Mouse (Mus musculus) lung, embryonic 14.5 days (tissue): ENCODE measurements at regions not wholly inside any gene's neighbourhood (a gene's known extent, or its start where the extent isn't known, plus 50 kb on each side); places are given as distances from the start of the nearest gene placed in this dataset.

ENCODE experiments used
- ATAC-seq: fragments of 200-750 bp; cut with Nextera tagmentation; 2 replicates; pipeline ENCODE4 v1.8.0; 2017; ENCODE audit warnings: mild to moderate bottlenecking, moderate TSS enrichment, moderate library complexity; ENCODE audit not compliant: insufficient read depth
- DNase-seq: peaks from one replicate; pipeline ENCODE4 v3.0.0-alpha.2; 2015
- H3K27ac ChIP-seq: fragments of 300-500 bp; sonication (generic); 2 replicates; pipeline ENCODE4 v1.5.1; 2014; ENCODE audit warnings: low read depth, mild to moderate bottlenecking, moderate library complexity
- H3K27me3 ChIP-seq: fragments of 300-500 bp; sonication (generic); 2 replicates; pipeline ENCODE4 v1.6.1; 2014; ENCODE audit warnings: low read length, control low read depth; ENCODE audit not compliant: insufficient read depth
- H3K36me3 ChIP-seq: fragments of 300-500 bp; sonication (generic); 2 replicates; pipeline ENCODE4 v1.6.1; 2014; ENCODE audit warnings: control low read depth; ENCODE audit not compliant: insufficient read depth
- H3K4me1 ChIP-seq: fragments of 300-500 bp; sonication (generic); 2 replicates; pipeline ENCODE4 v1.6.1; 2014; ENCODE audit warnings: antibody characterized with exemption, control low read depth; ENCODE audit not compliant: insufficient read depth
- H3K4me2 ChIP-seq: fragments of 300-500 bp; sonication (generic); 2 replicates; pipeline ENCODE4 v1.6.1; 2014; ENCODE audit warnings: mild to moderate bottlenecking
- H3K4me3 ChIP-seq: fragments of 300-500 bp; sonication (generic); 2 replicates; pipeline ENCODE4 v1.5.1; 2014; ENCODE audit warnings: low read depth, low read length
- H3K9ac ChIP-seq: fragments of 300-500 bp; sonication (generic); 2 replicates; pipeline ENCODE4 v1.6.1; 2014
- H3K9me3 ChIP-seq: fragments of 300-500 bp; sonication (generic); 2 replicates; pipeline ENCODE4 v1.6.1; 2016; ENCODE audit warnings: low read depth, low read length, control low read depth
- CTCF ChIP-seq: IDR thresholded peaks from 2 replicates; pipeline ENCODE4 v1.5.1; 2016; ENCODE audit warnings: antibody characterized with exemption, low read depth
- WGBS: fragments of 180-500 bp; shearing (Covaris S2); extraction: QIAGEN DNeasy Blood & Tissue Kit; methylation state at CpG from one replicate; pipeline ENCODE4 v1.1.7; 2014; 5-methylcytosine and 5-hydroxymethylcytosine counted together

- H3K36me3 ChIP-seq = no peaks in the 10 kb centered on the region
- ATAC-seq = no peak
- WGBS = 64% methylated on average over 4 of the region's 4 CpGs
- H3K4me2 ChIP-seq = no peak overlapping the region
- H3K9me3 ChIP-seq = no peaks in the 10 kb centered on the region
- DNase-seq = no peak
- H3K27me3 ChIP-seq = no peaks in the 10 kb centered on the region
- TF ChIP-seq CTCF = no peak
- H3K4me1 ChIP-seq = no peaks in the 10 kb centered on the region
- H3K27ac ChIP-seq = no peak overlapping the region
- H3K9ac ChIP-seq = no peak overlapping the region
- no peak overlapping the region for H3K4me3 ChIP-seq
Observed at GRCm38 (mm10) chr11:41158761-41159596, 403.9 kb upstream of the Ccng1 start.

- 95% methylated on average over 11 of the region's 11 CpGs for WGBS
- TF ChIP-seq CTCF = no peak
- no peaks in the 10 kb centered on the region for H3K4me1 ChIP-seq
Observed at GRCm38 (mm10) chr11:41157321-41157720, 402.2 kb upstream of the Ccng1 start.

More at GRCm38 (mm10) chr11:41157321-41157720, 402.2 kb upstream of the Ccng1 start:
- no peak overlapping the region for H3K4me3 ChIP-seq
- H3K27ac ChIP-seq = no peak overlapping the region
- no peaks in the 10 kb centered on the region for H3K9me3 ChIP-seq
- H3K36me3 ChIP-seq = no peaks in the 10 kb centered on the region
- no peak overlapping the region for H3K9ac ChIP-seq
- H3K4me2 ChIP-seq = no peak overlapping the region
- ATAC-seq = no peak
- DNase-seq = no peak
- H3K27me3 ChIP-seq = no peaks in the 10 kb centered on the region
